Mouse (Mus musculus): Measurements from ENCODE around the gene Adh7.

Gene Adh7

DNA sequence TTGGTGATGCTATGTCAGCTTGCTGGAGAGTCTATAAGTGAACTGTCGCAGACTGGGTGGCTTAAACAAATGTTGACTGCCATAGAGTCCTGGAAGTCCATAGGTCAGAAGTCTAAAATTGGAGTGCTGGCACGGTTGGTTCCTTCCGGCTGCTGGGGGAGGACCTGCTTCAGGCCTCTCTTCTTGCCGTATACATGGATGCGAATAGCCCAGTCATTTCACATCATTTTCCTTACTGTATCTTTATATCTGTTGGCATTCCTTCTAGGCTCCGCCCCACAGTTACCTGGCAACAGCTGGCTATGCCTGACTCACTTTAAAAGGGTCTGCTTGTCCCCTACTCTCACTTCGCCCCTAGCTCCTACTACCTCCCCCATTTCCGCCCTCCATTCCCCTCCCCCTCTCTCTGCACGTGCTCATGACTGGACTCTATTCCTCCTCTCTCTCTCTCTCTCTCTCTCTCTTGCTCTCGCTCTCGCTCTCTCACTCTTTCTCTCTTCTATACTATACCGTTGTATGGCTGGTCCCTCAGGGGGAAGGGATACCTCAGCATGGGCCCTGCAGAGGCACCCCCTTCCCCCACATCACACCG, 6.9 kb downstream of the Adh7 start:
- DNase-seq (ENCODE audit: low spot score in 2 of 2) = no peak

DNA sequence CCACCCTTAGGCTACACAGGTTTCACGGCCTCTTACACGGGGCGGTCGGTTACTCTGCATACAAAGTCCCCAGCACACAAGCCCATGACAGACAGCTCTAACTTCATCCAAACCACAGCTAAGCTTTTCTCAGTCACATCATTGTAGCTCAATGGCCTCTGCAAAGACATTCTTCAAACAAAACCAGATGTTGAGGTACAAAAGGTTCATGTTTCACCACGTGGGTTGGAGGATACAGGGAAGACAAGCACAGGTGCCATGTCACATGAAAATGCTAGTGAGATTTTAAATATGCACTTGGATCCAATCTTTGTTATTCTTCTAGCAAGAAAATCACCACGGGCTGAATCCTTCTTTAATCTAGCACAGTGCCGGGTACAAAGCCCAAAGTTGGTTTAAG, 7.8 kb downstream of the Adh7 start:
- no peak for DNase-seq (ENCODE audit: low spot score in 2 of 2)

DNA sequence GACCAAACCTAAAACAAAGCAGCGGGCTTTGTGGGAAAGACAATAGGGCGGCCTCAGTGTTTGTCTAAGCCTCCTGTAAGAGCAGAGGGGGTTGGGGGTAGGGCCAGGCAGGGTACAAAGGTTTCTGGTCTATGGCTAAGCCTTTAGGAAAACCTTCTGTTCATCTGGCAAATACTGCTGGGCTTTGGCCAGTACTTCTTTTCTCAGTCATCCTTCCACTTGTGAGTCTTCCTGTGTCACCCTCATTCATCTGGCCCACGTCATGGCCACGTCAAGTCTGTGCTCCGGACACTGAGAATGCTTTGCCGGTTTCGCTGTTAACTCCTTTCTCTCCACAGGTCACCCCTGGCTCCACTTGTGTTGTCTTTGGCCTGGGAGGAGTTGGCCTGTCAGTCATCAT, 8.3 kb downstream of the Adh7 start:
- peak in 1 of 2 experiments; percentile 15 for DNase-seq (ENCODE audit: low spot score in 2 of 2)

DNA sequence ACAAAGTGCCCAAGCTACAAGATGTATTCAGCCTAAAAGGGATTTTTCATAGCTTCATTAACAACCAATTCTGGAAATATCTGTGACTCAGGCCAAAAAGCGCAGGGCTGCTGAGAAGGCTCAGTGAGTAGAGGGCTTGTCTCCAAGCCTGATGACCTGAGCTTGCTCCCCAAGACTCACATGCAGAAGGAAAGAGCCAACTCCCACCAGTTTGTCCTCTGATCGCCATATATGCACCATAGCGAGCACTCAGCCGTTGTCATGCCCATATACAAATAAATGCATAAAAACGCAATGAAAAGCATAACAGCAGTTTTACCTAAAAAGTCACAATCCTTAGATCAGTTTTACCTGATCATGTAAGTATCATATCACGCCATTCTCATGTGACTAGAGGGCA, 8.9 kb downstream of the Adh7 start:
- no peak for DNase-seq (ENCODE audit: low spot score in 2 of 2)

DNA sequence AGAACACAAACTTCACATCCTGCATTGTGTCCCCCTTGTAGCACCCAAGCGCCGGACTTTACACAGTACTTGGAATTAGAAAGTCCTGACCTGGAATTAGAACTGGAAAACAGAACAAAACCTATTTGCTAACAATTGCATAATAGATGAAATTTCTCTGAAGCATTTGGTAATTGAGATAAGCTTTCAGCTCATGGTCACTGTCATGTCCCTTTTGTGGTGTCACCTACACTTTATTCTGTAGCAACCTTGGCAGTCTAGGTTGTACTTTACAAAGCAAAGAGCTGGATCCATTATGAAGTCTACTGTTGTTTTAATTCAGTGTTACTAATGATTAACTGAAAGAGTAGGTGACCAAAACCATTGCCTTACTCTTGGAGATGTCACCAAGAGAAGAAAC, 9.5 kb downstream of the Adh7 start:
- no peak for DNase-seq (ENCODE audit: low spot score in 2 of 2)

DNA sequence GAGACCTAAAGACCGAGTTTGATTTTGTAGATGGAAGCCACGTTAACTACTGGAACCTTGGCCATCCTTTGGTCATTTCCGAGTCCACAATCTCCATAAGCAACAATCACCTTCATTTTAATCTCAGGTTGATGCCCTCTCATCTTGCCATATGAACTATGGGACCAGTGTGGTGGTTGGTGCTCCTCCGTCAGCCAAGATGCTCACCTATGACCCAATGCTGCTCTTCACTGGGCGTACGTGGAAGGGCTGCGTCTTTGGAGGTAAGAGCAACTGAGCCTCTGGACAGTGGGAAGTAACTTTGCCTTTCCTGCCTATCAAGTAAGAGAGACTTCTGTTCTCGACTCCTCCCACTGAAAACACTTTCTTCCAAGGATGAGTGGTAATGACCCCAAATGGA, 10.2 kb downstream of the Adh7 start:
- no peak for DNase-seq (ENCODE audit: low spot score in 2 of 2)

DNA sequence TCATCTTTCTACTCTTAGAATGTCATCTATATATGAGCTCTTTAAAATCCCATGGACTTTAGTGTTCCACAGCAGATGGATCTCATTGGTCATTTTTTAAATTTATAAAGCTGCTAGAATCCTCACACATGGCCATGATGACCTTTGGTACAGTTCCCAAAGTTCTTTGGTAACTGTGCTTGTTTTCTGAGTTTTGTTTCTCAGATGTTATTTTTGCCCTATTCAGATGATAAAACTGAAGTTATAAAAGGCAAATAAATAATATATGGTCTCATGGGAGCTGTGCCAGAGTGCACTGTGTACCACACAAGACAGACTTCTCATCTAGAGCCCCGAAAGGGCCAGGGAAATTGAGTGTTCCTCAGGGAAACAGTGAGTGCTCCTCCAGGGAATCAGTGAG, 11.9 kb downstream of the Adh7 start:
- no peak for DNase-seq (ENCODE audit: low spot score in 2 of 2)

DNA sequence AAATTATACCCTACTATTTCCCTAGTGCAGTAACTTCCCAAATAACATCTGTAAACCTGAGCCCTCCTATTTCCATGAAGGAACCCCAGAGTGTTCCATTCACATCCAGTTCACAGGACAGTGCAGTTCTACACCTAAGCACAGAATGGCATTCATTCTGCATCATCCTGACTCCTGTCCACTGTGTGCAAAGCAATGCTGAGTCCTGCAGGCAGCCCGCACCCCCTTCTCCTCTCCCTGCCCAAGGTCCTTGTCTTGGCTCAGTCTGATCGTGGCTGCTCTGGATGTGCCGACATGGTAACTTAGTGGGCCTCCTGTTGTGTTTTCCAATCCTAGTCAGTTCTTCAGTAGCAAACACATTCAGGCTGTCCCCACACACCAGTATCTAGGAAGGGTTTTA, 12.7 kb downstream of the Adh7 start:
- no peak for DNase-seq (ENCODE audit: low spot score in 2 of 2)

DNA sequence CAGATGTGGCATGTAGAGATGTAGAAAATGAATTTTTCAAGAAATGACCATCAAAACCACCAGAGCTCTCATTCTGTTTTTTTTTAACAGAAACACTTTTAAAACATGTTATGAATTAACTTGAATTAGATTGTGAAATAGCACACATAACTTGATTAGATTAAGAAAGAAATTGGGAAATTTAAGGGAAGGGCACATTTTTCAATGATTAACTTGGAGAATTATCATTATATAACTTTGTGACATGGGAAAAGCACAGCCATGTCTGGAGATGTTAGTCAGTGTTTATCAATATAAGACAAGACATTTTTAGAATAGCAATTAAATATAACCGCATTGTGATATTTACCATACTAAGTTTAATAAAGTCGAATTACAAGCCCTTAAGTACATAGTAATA, 14.0 kb downstream of the Adh7 start:
- no peak for DNase-seq (ENCODE audit: low spot score in 2 of 2)

DNA sequence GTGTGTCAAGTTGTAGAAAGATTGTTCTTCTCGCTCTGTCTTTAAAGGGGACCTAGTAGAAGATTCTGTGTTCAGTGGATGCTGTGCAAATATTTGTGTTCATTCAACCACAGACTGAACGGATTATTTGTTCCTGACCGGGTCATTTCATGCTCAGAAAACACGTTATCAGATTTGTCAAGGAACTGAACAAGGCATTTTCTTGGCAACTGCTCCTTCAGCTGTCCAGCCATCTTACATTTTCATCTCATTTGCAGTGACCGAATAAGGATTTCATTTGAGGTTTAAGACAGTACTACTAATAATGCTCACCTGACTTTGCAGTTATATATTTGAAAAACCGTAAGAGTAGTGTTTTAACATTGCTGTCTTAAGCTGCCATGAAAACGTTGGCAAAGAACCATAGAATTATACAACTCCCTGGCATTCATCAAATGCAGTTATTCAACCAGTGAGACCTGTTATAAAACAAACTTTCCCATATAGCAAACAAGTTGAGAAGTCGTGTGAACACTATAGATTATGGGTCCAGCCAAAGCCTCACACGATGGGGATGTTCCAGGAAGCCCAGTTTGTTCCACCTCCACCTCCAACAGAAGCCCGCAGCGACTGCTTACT, 19.1 kb downstream of the Adh7 start:
- DNase-seq (ENCODE audit: low spot score in 2 of 2) = no peak

DNA sequence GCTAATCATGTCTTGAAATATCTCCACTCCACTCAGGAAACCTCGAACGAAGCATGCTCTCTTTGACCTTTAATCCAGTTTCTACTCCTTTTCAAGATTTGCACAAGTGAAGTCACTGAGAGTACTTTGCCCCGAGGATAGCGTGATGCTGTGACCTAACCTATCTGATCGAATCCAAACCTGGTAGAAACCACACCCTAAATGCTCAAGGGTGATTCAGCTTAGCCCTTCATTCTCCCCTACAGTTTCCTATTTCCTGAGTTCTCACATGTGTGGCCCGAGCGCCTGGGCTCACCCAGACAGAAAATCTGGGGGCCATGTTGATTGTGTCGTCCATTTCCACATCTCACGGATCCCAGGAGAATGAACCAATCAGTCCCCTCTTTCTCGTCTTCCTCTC, 20.5 kb downstream of the Adh7 start:
- no peak for DNase-seq (ENCODE audit: low spot score in 2 of 2)

DNA sequence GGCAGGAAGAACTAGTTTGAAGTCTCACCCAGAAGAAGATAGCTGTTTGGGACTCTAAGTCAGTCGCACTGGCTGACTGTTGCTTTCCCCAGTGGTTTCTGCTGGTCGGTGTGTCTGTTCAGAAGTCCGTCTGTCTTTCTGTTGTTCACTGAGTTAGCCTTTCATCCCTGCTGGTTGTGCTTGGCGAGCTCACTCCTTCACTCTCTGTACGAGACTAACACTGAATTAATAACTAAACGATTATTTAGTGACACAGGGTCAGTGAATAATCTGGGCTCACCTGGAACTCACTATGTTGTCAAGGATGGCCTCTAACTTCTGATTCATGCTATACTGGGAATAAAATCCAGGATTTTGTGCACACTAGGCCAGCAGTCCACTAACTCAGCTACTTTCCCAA, 21.9 kb downstream of the Adh7 start:
- DNase-seq (ENCODE audit: low spot score in 2 of 2) = no peak

DNA sequence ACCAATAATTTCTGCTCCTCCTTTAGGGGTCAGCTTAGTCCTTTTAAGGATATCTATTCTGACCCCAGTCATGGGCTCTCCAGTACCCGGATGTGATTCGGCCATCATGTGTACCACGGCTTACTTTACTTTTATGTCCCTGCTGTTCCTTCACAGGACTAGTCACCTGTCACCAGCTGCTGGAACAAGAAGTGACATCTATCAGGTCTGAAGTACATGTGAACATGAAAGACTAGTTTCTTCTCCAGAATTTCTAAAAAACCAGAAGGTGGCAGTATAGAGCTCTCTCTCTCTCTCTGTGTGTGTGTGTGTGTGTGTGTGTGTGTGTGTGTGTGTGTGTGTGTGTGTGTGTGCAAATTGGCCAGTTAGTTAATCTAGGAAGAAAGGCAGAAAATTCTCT, 22.9 kb downstream of the Adh7 start:
- no peak for DNase-seq (ENCODE audit: low spot score in 2 of 2)

DNA sequence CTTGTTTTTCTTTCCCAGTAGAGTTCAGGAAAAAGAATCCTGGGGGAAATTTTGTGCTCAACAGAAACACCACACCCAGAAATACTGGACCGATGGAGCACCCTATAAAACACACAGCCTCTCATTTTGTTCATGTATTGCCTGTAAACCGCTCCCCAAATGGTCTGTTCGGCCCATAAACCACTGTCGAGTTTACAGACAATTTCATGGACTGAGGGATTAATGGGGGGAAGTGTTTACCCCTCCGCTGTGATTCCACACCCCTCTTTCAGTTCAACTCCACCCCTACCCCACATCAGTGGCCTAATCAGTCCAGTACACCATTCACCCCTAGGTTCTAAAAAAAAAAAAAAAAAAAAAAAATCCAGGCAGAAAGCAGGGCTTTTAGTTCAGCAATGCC, 23.4 kb downstream of the Adh7 start:
- DNase-seq (ENCODE audit: low spot score in 2 of 2) = peak in 1 of 2 experiments; percentile 8

DNA sequence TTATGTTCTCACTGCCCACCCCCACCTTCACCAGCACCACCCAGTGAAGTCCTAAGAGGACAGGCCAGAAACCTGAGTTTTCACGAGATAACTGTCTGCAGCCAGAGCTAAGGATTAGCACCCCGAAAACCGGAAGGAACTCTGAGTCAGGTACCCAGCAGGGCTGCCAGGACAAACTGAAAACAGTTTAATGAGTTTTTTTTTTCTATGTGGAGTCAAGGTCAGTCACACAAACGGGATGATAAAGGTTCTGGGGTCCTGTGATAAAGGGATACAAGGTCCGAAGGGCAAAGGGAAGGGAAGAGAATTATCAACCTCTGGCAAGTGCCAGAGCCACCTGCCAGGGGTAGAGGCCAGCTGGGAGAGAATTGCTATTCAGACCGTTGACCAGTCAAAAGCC, 23.8 kb downstream of the Adh7 start:
- DNase-seq (ENCODE audit: low spot score in 2 of 2) = peak; percentile 12 to 44

DNA sequence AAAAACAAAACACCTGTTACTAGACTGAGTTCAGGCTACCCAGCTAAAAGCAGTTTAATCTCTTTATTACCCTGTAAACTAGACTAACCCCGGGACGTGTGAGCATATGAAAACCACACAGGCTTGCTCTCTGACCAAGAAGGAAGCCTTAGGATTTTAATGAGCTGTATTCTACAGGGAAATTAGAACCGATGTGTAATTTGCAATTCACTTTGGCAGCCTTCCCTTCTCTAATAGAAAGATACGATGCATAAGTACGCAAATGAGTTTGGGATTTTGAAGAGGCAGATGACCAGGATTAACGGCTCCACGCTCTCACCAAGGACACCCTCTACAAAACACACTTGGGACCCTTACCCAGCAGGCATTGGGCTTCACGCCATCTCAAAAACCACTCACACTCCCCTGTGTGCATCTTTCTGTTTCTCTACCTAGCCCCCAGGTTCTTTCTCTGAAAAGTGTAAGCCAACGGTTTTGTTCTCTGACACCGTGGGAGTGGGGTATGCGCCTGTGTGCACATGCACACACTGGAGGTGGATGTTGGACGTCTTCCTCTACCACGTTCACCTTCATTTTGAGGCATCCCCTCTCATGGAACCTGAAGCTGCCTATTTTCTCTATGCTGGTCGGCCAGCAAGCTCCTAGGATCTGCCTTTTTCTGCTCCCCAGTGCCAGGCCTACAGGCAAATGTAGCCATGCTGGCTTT, 24.6 kb downstream of the Adh7 start:
- no peak for DNase-seq (ENCODE audit: low spot score in 2 of 2)

DNA sequence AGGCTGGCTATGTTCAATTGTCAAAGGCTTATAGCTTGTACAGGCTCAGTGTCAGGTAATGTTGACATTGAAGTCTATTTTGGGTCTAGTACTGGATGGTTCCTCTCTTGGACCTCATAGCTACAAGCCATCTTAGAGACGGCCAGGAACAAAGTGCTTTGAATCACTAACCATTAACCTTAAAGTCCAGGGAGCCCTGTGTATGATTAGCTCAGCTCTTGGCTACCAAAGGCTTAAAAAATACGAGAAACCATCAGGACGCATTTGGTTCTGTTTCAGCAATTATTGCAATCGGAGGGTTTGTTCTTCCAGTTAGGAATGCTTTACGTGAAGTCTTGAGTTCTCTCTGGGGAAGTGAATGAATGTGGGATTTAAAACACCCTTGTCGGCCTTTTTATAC, 25.4 kb downstream of the Adh7 start:
- no peak for DNase-seq (ENCODE audit: low spot score in 2 of 2)

DNA sequence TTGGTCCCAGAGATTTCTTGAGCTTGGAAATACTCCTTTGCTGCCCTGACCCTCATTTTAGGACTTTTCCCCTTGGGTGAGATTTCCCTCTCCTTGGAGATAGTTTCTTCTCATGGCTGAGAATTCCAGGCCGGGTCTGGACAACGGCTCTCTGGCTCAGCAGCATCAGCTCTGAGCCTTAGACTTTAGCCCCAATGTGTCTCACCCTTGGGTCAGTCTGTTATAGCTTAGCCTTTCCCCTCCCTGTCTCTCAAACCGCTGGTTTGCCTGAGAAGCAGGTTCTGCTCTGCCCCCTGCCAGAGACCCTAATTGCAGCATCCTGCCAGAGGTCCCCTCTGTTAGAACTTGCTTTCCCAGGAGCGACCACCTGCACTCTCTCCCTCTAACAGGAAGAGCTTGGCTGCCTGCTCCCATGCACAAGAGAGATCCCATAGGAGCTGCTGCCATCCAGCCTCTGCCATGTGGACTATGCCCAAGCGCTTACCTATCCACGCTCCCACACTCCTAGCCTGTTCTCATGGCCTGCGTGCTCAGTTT, 26.8 kb downstream of the Adh7 start:
- no peak for DNase-seq (ENCODE audit: low spot score in 2 of 2)

DNA sequence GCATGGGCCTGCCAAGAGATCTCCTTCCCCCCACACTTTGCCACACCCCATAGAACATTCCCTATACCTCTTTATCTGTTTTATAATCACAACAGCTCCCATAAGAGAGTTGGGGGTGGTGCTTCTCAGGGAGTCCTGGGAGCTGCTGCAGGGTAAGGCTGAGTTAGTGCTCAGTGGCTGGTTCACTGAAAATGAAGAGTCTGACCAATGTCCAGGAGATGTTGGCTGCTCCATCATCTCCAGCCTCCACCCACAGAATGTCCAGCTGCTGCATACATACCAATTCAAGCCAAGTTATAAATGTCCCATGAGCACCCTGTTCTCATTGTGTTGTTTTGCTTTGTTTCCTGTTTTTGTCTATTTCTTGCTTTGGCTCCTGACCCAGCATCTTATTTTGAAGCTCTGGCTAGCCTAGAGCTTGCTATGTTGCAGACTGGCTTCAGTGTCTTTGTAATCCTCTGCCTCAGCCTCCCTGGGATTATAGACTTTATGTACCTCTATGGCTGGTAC, 29.0 kb downstream of the Adh7 start:
- DNase-seq (ENCODE audit: low spot score in 2 of 2) = peak; percentile 42 to 61

DNA sequence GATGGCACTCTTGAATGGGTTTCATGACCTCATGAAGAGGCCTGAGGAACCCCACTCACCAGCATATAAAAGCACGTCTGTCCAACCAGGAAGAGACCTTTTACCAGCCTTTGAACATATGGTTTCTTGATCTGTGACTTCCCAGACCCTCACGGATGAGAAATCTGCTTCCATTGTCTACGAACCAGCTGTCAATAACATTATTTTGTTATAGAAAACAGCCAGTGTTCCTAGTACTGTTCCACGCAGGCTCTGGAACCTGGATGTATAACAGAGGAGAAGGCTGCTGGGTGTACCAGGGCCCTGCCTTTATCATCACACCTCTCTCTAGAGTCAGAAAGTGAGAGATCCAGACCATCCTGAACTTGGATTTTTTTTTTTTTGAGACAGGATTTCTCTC, 29.7 kb downstream of the Adh7 start:
- DNase-seq (ENCODE audit: low spot score in 2 of 2) = peak in 1 of 2 experiments; percentile 43

DNA sequence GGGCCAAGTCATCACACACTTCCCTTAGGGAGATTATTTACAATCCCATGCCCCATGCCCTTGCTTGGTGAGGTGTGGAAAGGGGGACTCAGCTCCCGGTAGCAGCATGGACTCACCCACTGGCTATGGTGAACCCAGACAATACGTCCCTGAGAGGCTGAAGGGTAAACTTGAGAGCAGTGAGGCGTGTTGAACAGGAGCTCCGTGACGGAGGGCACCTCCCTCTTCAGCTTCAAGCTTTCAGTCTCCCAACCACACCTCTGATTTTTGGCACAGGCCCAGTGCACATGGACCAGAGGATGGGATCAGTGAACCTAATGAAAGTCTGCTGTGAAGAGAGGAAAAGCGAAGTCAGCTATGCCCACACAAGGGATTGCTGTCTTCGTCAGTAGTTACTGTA, 30.5 kb downstream of the Adh7 start:
- DNase-seq (ENCODE audit: low spot score in 2 of 2) = peak in 1 of 2 experiments; percentile 26

DNA sequence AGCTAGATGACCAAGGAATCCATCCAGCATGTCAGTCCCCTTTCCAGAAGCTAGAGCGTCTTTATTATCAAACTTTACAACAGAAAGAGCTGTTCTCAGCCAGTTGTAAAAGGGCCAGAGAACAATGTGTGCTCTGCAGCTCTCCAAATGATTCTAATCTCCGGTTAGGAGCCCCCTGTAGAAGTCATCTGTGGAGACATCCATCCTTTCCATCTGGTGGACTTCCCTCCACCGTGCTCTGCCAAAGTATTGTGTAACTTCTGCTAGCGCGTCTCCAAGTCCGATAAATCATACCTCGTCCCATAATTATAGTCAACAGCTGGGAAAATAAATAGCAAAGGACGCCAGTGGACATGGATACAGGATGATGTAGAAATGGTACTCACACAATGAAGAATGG, 31.2 kb downstream of the Adh7 start:
- DNase-seq (ENCODE audit: low spot score in 2 of 2) = peak; percentile 88 to 95

DNA sequence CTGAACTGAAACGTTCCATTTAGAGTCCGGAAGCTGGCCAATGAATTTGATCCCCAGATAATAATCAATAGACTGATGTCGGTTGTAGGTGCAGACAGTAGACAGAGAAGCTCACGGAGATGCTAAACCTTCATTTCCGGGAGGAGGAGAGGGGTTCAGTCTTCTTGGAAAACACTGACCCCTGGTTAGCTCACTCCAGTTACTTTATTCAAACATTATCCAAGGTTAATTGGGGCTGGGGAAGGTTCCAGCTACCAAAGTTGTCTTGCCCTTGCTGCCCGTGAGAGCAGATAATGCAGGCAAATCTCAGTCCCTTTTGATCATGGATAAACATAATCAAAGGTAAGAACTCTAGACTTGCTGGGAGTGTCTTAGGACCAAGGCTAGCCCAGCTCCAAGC, 33.6 kb downstream of the Adh7 start:
- no peak for DNase-seq (ENCODE audit: low spot score in 2 of 2)
